Mouse (Mus musculus) midbrain, embryonic 13.5 days (tissue): ENCODE results near the gene Gdf7. TPM values are rescaled to one million over a fixed set of nuclear protein-coding genes. Genes with fewer than 3 reads are reported as not detected.

Experiments
- ATAC-seq: fragments of 200-750 bp; cut with Nextera tagmentation; 2 replicates; pipeline ENCODE4 v1.8.0; 2017; ENCODE audit warnings: mild to moderate bottlenecking, moderate TSS enrichment, moderate library complexity
- H3K27ac ChIP-seq: fragments of 300-500 bp; sonication (generic); 2 replicates; pipeline ENCODE4 v1.5.1; 2015; ENCODE audit warnings: inconsistent platforms, mild to moderate bottlenecking, moderate library complexity
- H3K27me3 ChIP-seq: fragments of 300-500 bp; sonication (generic); 2 replicates; pipeline ENCODE4 v1.6.1; 2015; ENCODE audit warnings: mild to moderate bottlenecking, inconsistent platforms
- H3K36me3 ChIP-seq: fragments of 300-500 bp; sonication (generic); 2 replicates; pipeline ENCODE4 v1.6.1; 2015; ENCODE audit warnings: mild to moderate bottlenecking, inconsistent platforms
- H3K4me1 ChIP-seq: fragments of 300-500 bp; sonication (generic); replicated peaks from 2 replicates; pipeline ENCODE4 v1.6.1; 2015; ENCODE audit warnings: inconsistent platforms
- H3K4me2 ChIP-seq: fragments of 300-500 bp; sonication (generic); replicated peaks from 2 replicates; pipeline ENCODE4 v1.6.1; 2015; ENCODE audit warnings: moderate library complexity, mild to moderate bottlenecking, inconsistent platforms
- H3K4me3 ChIP-seq: fragments of 300-500 bp; sonication (generic); replicated peaks from 2 replicates; pipeline ENCODE4 v1.5.1; 2015; ENCODE audit warnings: mild to moderate bottlenecking, inconsistent platforms
- H3K9ac ChIP-seq: fragments of 300-500 bp; sonication (generic); replicated peaks from 2 replicates; pipeline ENCODE4 v1.6.1; 2015; ENCODE audit warnings: mild to moderate bottlenecking, inconsistent platforms
- H3K9me3 ChIP-seq: fragments of 300-500 bp; sonication (generic); 2 replicates; pipeline ENCODE4 v1.6.1; 2016; ENCODE audit warnings: mild to moderate bottlenecking, inconsistent platforms
- WGBS: fragments of 180-500 bp; shearing (Covaris S2); methylation state at CpG from one replicate; pipeline ENCODE4 v1.1.7; 2015; 5-methylcytosine and 5-hydroxymethylcytosine counted together
- polyA plus RNA-seq: library from polyadenylated mRNA; unstranded; fragments of >200 nt; fragmentation: Nextera tagmentation; extraction: Ambion mirVana; gene quantifications from 2 replicates; pipeline ENCODE4 v1.2.1, GENCODE M21; 2015

The Gdf7 gene
- polyA plus RNA-seq, 1 experiment from 2014 or later: 0.58 TPM

DNA sequence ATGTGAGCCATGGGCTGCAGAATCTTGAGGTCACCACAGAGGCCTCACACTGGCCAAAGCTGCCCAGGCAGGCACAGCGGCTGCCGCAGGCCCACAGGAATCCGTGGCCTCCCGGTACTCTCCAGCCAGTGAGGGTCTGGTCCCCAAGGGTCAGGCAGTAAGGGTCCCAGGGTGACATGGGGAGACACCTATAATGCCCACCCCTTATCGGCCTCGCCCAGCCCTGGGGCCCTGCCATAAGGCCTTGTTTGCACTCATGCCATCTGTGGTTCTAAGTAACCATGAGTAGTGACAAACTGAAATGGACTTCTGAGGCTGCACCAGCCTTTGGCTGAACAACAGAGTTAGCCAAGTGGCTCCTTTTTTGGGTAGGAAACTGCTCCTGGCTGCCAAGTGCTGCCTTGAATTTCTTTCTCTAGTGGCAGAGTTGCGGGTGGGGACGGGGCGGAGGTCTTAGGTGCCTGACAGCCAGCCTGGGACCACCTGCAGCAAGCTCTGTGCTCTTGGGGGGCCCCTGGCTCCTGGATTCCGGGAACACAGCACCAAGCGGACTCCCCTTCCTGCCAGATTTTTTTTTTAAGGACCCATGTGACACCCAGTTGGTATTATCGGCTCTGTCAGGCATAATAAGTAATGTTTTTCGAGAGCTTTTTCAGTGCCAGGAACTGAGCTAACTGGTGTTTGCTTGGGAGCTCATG lies 23.6 kb upstream of the Gdf7 start:
- peaks cover 23% of the 10 kb centered on the region for H3K36me3 ChIP-seq
- no peaks in the 10 kb centered on the region for H3K9me3 ChIP-seq
- H3K4me3 ChIP-seq: no peak overlapping the region
- H3K4me2 ChIP-seq: no peak overlapping the region
- 92% methylated on average over 13 of the region's 13 CpGs for WGBS
- H3K27ac ChIP-seq: no peak overlapping the region
- H3K4me1 ChIP-seq: peaks cover 17% of the 10 kb centered on the region
- H3K9ac ChIP-seq: no peak overlapping the region
- H3K27me3 ChIP-seq: no peaks in the 10 kb centered on the region
- ATAC-seq: no peak

DNA sequence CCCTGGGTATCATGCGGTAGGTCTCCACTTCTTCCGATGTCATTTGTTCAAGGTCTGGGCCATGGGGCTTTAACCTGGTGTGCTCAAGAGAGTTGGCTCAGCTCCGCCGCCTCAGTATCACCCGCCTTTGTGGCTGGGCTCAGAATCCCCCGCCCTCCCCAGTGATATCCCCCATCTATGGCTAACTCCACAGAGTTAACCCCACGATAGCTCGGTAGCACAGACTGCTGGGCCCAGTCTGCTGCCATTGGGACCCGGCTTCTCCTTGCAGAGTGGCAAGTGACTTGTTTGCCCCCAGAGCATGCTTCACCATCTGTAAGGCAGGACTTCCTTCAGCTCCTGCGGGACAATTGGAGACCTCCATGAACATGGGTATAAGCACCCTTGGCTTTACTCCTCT lies 22.3 kb upstream of the Gdf7 start:
- Histone ChIP-seq H3K27me3 (no peaks in the 10 kb centered on the region), H3K9ac (no peak overlapping the region), H3K4me2 (no peak overlapping the region), H3K4me3 (no peak overlapping the region), H3K4me1 (peaks cover 17% of the 10 kb centered on the region), H3K27ac (no peak overlapping the region), H3K36me3 (peaks cover 27% of the 10 kb centered on the region), H3K9me3 (no peaks in the 10 kb centered on the region)
- no peak for ATAC-seq
- 95% methylated on average over 9 of the region's 10 CpGs for WGBS

DNA sequence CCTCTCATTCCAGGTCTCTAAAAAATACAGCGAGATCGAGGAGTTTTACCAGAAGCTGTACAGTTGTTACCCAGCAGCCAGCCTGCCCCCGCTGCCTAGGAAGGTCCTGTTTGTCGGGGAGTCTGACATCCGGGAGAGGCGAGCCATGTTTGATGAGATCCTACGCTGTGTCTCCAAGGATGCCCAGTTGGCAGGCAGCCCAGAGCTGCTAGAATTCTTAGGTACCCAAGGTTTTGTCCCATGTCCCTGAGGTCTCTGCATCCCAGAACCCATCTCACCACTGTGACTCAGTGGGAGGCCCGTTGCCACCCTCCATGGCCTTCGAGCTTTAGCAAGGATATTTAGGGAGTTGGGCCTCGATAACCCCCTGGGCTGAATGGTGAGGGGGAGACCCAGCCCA lies 19.8 kb upstream of the Gdf7 start:
- H3K4me2 ChIP-seq: no peak overlapping the region
- WGBS: 83% methylated on average over 10 of the region's 10 CpGs
- H3K9me3 ChIP-seq: no peaks in the 10 kb centered on the region
- no peak for ATAC-seq
- H3K27ac ChIP-seq: no peak overlapping the region
- H3K27me3 ChIP-seq: no peaks in the 10 kb centered on the region
- peaks cover 40% of the 10 kb centered on the region for H3K36me3 ChIP-seq
- no peak overlapping the region for H3K9ac ChIP-seq
- H3K4me3 ChIP-seq: no peak overlapping the region
- H3K4me1 ChIP-seq: 0 out of 2 replicates have a peak, but pooled peaks cover 5% of the 10 kb centered on the region

DNA sequence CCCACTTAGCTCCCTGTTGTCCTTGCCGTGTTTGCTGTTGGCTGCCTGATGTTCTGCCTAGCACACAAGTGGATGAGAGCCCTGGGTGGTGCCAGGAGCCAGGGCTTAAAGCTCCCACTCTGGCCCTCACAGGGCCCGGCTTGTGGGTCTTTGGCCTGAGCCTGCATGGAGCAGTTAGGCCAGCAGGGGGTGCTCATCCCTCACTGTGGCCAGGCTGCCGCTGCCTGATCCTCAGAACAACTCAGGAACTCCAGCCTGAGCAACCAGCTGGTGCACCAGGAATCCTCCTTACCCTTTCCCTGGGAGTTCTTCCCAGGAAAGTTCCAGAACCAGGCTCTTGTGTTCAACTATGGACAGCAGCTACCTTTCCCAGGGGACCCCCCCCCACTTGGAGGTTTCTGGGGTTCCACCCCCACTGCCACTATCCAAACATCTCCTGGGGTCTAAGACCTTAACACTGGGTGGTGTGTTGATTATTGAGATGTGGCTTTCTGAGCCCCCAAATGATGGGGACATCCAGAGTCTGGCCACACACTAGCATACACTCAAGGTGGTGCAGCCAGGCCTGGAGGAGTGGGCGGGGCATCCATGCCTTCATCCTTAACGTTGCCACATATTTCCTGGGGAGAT lies 18.4 kb upstream of the Gdf7 start:
- H3K27me3 ChIP-seq: no peaks in the 10 kb centered on the region
- 0 out of 2 replicates have a peak, but pooled peaks cover 4% of the 10 kb centered on the region for H3K4me1 ChIP-seq
- no peak overlapping the region for H3K4me3 ChIP-seq
- peak; percentile 55 for ATAC-seq
- H3K4me2 ChIP-seq: no peak overlapping the region
- H3K27ac ChIP-seq: no peak overlapping the region
- H3K36me3 ChIP-seq: peaks cover 40% of the 10 kb centered on the region
- no peak overlapping the region for H3K9ac ChIP-seq
- no peaks in the 10 kb centered on the region for H3K9me3 ChIP-seq
- 49% methylated on average over 5 of the region's 5 CpGs for WGBS

DNA sequence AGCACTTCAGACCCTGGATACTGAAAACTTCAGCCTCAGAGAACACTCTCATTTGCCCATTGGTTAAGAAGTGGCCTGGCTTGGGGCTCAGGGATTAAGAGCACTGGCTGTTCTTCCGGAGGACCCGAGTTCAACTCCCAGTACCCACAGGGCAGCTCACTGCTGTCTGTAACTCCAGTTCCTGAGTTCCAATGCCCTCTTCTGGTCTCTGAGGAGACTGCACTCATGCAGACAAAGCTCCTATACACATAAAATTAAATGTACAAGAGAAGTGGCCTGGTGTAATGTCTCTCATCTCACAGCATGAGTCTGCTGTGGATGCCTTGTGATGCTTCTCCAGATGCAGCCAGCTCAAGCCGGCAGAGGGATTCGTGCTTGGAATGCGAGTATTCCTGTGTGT lies 14.8 kb upstream of the Gdf7 start:
- H3K4me3 ChIP-seq: no peak overlapping the region
- 90% methylated on average over 5 of the region's 5 CpGs for WGBS
- no peak overlapping the region for H3K9ac ChIP-seq
- no peak overlapping the region for H3K27ac ChIP-seq
- peaks cover 23% of the 10 kb centered on the region for H3K36me3 ChIP-seq
- no peaks in the 10 kb centered on the region for H3K9me3 ChIP-seq
- no peak for ATAC-seq
- H3K27me3 ChIP-seq: peaks cover 11% of the 10 kb centered on the region
- no peak overlapping the region for H3K4me2 ChIP-seq
- peaks cover 18% of the 10 kb centered on the region for H3K4me1 ChIP-seq

DNA sequence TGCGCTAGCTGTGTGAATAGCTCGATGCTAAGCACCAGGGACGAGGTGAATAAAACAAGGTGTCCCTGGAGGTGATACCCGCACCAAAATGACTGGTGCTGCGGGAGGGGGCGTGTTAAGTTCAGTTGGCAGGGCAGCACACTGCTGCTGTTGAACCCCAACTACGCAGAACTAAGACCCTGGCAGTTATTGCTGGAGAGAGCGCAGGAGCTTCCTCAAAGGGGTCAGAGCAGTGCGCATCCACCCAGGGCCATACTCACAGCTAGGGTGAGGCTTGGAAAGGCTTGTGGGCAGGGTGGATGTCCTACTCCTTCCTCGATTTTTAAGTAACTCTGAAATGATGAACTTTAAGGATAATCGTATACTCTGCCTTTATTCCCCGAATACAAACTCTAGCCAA lies 12.0 kb upstream of the Gdf7 start:
- peak; percentile 41 for ATAC-seq
- 20% methylated on average over 12 of the region's 12 CpGs for WGBS
- H3K27me3 ChIP-seq: peaks cover 28% of the 10 kb centered on the region
- H3K9me3 ChIP-seq: no peaks in the 10 kb centered on the region
- peaks cover 19% of the 10 kb centered on the region for H3K4me1 ChIP-seq
- H3K27ac ChIP-seq: no peak overlapping the region
- H3K4me2 ChIP-seq: peak overlapping the region; percentile 78
- H3K36me3 ChIP-seq: peaks cover 10% of the 10 kb centered on the region
- peak overlapping the region; percentile 56 for H3K4me3 ChIP-seq
- peak overlapping the region; percentile 73 for H3K9ac ChIP-seq

DNA sequence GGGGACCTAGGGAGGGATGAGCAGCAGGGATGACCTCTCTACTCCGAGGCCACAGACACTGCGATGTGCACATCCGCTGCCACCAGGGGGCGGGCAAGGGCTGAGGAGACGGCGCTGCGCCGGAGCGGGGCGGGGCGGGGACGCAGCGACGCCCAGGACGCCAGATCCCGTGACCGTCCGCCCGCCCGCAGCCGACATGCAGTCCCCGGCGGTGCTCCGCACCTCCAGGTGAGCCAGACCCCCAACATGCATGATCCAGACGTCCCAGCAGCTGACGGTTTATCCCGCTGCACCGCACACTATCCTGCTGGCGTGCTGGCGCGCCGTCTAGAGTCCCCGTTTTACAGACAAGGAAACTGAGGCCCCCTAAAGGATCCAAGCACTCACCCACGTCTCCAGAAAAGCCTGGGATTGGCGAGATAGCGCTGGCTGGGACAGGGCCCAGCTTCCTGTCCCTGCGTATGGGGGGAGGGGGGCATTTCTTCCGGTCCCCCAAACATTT lies 11.6 kb upstream of the Gdf7 start, which contains the start of gene Hs1bp3:
TSS of gene Hs1bp3 (plus strand) at position 163 of the 502 bp plus-strand sequence.
- H3K27me3 ChIP-seq: peaks cover 28% of the 10 kb centered on the region
- peaks cover 19% of the 10 kb centered on the region for H3K4me1 ChIP-seq
- H3K4me2 ChIP-seq: peak within 1 kb of the TSS; percentile 78
- H3K27ac ChIP-seq: no peak within 1 kb of the TSS
- H3K9me3 ChIP-seq: no peaks in the 10 kb centered on the region
- WGBS: under 1% methylated on average over 37 of the region's 38 CpGs
- ATAC-seq: peak; percentile 91
- peak within 1 kb of the TSS; percentile 56 for H3K4me3 ChIP-seq
- peak within 1 kb of the TSS; percentile 73 for H3K9ac ChIP-seq
- peaks cover 6% of the 10 kb centered on the region for H3K36me3 ChIP-seq

DNA sequence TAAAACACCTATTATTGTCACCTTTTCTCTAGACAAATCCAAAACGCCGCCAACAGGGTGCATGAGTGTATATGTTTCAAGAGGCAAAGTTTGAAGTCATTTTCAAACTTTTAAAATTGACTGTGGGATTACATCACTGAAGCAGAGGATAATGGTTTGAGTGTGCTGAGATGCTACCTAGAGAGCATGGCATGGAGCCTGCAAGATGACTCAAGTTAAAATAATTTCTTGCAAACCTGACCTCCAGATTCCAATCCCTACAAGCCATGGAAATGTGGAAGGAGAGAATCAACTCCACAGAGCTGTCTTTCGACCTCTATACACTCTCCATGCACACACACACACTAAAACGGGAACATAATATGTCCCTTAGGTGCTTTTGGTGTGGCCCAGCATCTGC lies 10.5 kb upstream of the Gdf7 start:
- Histone ChIP-seq H3K27ac (no peak overlapping the region), H3K27me3 (peaks cover 28% of the 10 kb centered on the region), H3K36me3 (no peaks in the 10 kb centered on the region), H3K4me2 (no peak overlapping the region), H3K4me1 (peaks cover 19% of the 10 kb centered on the region), H3K9me3 (no peaks in the 10 kb centered on the region), H3K9ac (no peak overlapping the region), H3K4me3 (no peak overlapping the region)
- ATAC-seq: no peak
- WGBS: 87% methylated on average over 4 of the region's 4 CpGs

DNA sequence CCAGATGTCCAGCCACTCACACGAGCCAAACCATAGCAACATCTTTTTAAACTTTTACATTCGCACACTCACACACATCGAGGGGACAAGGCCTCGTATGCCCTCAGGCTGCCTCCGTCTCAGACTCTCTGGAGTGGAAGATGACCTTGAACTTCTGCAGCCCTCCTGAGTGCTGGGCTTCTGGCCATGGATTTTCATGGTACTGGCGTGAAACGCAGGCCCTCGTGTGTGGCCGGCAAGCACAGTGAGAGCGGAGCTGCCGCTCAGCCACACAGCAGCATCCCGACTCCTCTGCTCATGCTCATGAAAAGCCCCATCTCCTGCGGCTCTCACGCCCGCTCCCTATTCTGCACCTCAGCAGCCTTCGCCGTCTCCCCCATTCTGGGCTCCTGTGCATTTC lies 9.2 kb upstream of the Gdf7 start:
- Histone ChIP-seq H3K27ac (no peak overlapping the region), H3K4me2 (no peak overlapping the region), H3K4me1 (peaks cover 19% of the 10 kb centered on the region), H3K9ac (peak overlapping the region; percentile 42; the same call in 1 of the 2 replicates), H3K36me3 (no peaks in the 10 kb centered on the region), H3K9me3 (no peaks in the 10 kb centered on the region), H3K27me3 (peaks cover 33% of the 10 kb centered on the region), H3K4me3 (no peak overlapping the region)
- WGBS: 40% methylated on average over 17 of the region's 17 CpGs
- ATAC-seq: no peak

DNA sequence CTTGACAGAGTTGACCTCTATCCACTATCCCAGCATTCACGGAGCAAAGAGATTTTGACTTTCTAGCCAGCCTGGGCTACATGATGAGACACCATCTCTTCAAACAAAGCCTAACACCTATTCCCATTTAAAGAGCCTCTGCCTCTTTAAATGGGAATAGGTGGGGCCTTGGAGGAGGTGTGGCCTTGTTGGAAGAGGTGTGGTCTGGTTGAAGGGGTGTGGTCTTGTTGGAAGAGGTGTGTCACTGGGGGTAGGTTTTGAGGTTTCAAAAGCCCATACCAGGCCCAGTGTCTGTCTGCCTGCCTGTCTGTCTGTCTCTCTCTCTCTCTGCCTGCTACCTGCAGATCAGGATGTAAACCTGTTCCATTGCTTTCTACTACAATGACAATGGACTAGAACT lies 5.2 kb upstream of the Gdf7 start:
- no peak overlapping the region for H3K4me2 ChIP-seq
- H3K9ac ChIP-seq: no peak overlapping the region
- peaks cover 64% of the 10 kb centered on the region for H3K27me3 ChIP-seq
- peak; percentile 9; the same call in 1 of the 2 replicates for ATAC-seq
- 63% methylated on average over 1 of the region's 1 CpGs for WGBS
- peaks cover 9% of the 10 kb centered on the region for H3K4me1 ChIP-seq
- H3K36me3 ChIP-seq: no peaks in the 10 kb centered on the region
- no peak overlapping the region for H3K27ac ChIP-seq
- H3K9me3 ChIP-seq: no peaks in the 10 kb centered on the region
- no peak overlapping the region for H3K4me3 ChIP-seq

DNA sequence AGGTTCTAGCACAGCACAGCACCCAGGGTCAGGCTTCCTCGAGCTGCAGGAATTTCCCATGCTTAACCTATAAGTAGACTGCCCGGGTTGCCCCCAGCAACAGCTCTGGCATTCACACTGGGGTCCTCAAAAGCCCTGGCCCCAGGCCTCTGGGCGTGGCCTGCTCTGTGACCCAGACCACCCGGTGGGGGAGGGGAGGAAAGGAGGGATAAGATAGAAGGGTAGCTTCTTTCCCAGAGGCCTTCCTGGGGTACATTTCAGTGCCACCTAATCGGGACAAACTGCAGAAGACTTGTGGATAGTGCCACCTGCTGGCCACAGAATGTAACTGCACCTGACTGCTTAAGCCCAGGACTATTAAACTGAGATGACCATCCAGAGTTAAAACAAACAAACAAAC lies 4.7 kb upstream of the Gdf7 start:
- Histone ChIP-seq H3K4me1 (peaks cover 14% of the 10 kb centered on the region), H3K27ac (no peak overlapping the region), H3K36me3 (no peaks in the 10 kb centered on the region), H3K4me3 (no peak overlapping the region), H3K9ac (no peak overlapping the region), H3K4me2 (no peak overlapping the region), H3K9me3 (no peaks in the 10 kb centered on the region), H3K27me3 (peaks cover 64% of the 10 kb centered on the region)
- WGBS: under 1% methylated on average over 5 of the region's 5 CpGs
- ATAC-seq: peak; percentile 57

DNA sequence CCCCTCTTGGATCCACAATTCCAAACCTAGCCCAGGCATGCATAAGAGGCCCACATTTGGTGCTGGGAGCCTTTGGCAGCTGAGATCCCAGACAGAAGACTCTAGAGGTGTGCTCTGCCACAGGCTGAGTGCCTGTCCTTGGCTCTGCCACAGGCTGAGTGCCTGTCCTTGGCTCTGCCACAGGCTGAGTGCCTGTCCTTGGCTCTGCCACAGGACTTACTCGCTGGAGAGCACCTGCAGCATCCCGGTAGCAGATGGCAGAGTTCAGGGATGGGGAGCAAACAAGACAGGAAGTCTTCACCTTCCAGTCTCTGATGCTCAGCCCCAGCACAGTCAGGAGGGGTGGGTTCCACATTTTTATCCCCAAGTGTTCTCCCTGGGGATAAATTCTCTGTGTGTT lies 3.5 kb upstream of the Gdf7 start:
- H3K4me2 ChIP-seq: no peak overlapping the region
- WGBS: 41% methylated on average over 2 of the region's 2 CpGs
- H3K4me3 ChIP-seq: no peak overlapping the region
- no peaks in the 10 kb centered on the region for H3K36me3 ChIP-seq
- peaks cover 15% of the 10 kb centered on the region for H3K4me1 ChIP-seq
- H3K9ac ChIP-seq: no peak overlapping the region
- H3K27me3 ChIP-seq: peaks cover 65% of the 10 kb centered on the region
- no peak for ATAC-seq
- H3K9me3 ChIP-seq: no peaks in the 10 kb centered on the region
- H3K27ac ChIP-seq: no peak overlapping the region
